Mouse (Mus musculus) frontal cortex, adult 2 months (tissue): ENCODE results near the gene Prm3. TPM values are rescaled to one million over a fixed set of nuclear protein-coding genes. Genes with fewer than 3 reads are reported as not detected.

Experiments
- polyA plus RNA-seq: library from polyadenylated mRNA; depleted of rRNA; stranded (reverse); fragments of >200 nt; gene quantifications from 2 replicates; pipeline ENCODE4 v1.2.3, GENCODE M21; 2012; rRNA removed

Gene Prm3
- polyA plus RNA-seq, 1 experiment = not detected

Other genes starting within 250 kb of the Prm3 start
- gene Dexi, start 247.9 kb downstream of the Prm3 start, polyA plus RNA-seq = 65.7 and 77.7 TPM in 2 replicates
- gene Clec16a, start 245.6 kb downstream of the Prm3 start, polyA plus RNA-seq = 44.2 and 48.6 TPM in 2 replicates
- 0.88 and 1.2 TPM in 2 replicates for gene Socs1, start 5.4 kb downstream of the Prm3 start, polyA plus RNA-seq
- not detected in 2 replicates for gene Tnp2, start 2.3 kb downstream of the Prm3 start, polyA plus RNA-seq
- gene Prm2, start 5.2 kb upstream of the Prm3 start, polyA plus RNA-seq = not detected in 2 replicates
- gene Prm1, start 14.9 kb upstream of the Prm3 start, polyA plus RNA-seq = not detected in 2 replicates
- gene Gm11172, start 22.0 kb upstream of the Prm3 start, polyA plus RNA-seq = not detected in 2 replicates
- 0.16 and 0.19 TPM in 2 replicates for gene Rmi2, start 44.1 kb upstream of the Prm3 start, polyA plus RNA-seq